Mouse (Mus musculus) T-cell, adult 2 months (primary cell): ENCODE results near the gene Prdm16.

Experiments
- DNase-seq: peaks from one replicate; pipeline ENCODE4 v3.0.0; 2022; ENCODE audit warnings: low spot score

Prdm16 gene

GRCm38 (mm10) chr4:154639591-154640442 lies 3.1 kb upstream of the Prdm16 start:
- DNase-seq, result no peak

- no peak for DNase-seq
Observed at GRCm38 (mm10) chr4:154639126-154639525, 2.5 kb upstream of the Prdm16 start.

GRCm38 (mm10) chr4:154638320-154638886 lies 1.7 kb upstream of the Prdm16 start:
- no peak for DNase-seq

- DNase-seq, result no peak
Observed at GRCm38 (mm10) chr4:154637468-154638319, 1.0 kb upstream of the Prdm16 start.

- DNase-seq, result no peak
Observed at GRCm38 (mm10) chr4:154636053-154636433, 630 bp downstream of the Prdm16 start.

- no peak for DNase-seq
Observed at GRCm38 (mm10) chr4:154635241-154636052, 1.2 kb downstream of the Prdm16 start.

- no peak for DNase-seq
Observed at GRCm38 (mm10) chr4:154634470-154635240, 2.0 kb downstream of the Prdm16 start.

- no peak for DNase-seq
Observed at GRCm38 (mm10) chr4:154634001-154634400, 2.7 kb downstream of the Prdm16 start.

GRCm38 (mm10) chr4:154632800-154633764 lies 3.6 kb downstream of the Prdm16 start:
- no peak for DNase-seq

GRCm38 (mm10) chr4:154630763-154631162 lies 5.9 kb downstream of the Prdm16 start:
- no peak for DNase-seq

- DNase-seq, result no peak
Observed at GRCm38 (mm10) chr4:154627419-154628142, 9.1 kb downstream of the Prdm16 start.

GRCm38 (mm10) chr4:154626282-154626681 lies 10.4 kb downstream of the Prdm16 start:
- DNase-seq, result no peak

- no peak for DNase-seq
Observed at GRCm38 (mm10) chr4:154625710-154626109, 11.0 kb downstream of the Prdm16 start.

GRCm38 (mm10) chr4:154623241-154623640 lies 13.4 kb downstream of the Prdm16 start:
- DNase-seq, result no peak

- DNase-seq, result no peak
Observed at GRCm38 (mm10) chr4:154622521-154622920, 14.2 kb downstream of the Prdm16 start.

- DNase-seq, result no peak
Observed at GRCm38 (mm10) chr4:154611167-154611566, 25.5 kb downstream of the Prdm16 start.

- DNase-seq, result no peak
Observed at GRCm38 (mm10) chr4:154607724-154608123, 28.9 kb downstream of the Prdm16 start.

GRCm38 (mm10) chr4:154604442-154604830 lies 32.2 kb downstream of the Prdm16 start:
- DNase-seq, result no peak
